Mouse (Mus musculus) c-Kit-negative CD71-positive TER-119-positive erythroid progenitor cells, embryonic 14.5 days (primary cell): ENCODE data around the gene Zbp1.

Source experiments
- DNase-seq: peaks from one replicate; pipeline ENCODE4 v3.0.0-alpha.2; 2013; ENCODE audit warnings: low read depth, low spot score

Gene Zbp1

GRCm38 (mm10) chr2:173247197-173247596, 28.5 kb upstream of the Zbp1 start:
- no peak for DNase-seq

- no peak for DNase-seq
These were observed 28.0 kb upstream of the Zbp1 start for GRCm38 (mm10) chr2:173246688-173247087.

DNA sequence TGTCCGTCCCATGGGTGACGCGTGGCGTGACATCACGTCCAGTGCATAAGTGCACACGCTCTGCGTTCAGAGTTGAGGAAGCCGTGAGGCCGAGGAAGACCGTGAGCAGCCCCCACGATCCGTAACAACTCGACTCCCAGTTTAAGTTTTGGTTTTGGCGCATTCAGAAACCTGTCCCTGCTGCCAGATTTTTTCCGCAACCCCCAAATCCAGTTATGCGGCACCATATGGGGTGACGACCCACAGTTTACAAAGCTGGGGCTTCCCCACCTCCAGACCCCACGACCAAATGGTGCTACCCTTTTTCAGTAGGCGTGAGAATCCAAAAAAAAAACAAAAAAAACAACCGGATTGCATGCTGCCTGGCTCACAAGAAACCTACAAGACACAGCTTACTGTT, 26.5 kb upstream of the Zbp1 start:
- DNase-seq, result no peak

GRCm38 (mm10) chr2:173244108-173244507, 25.4 kb upstream of the Zbp1 start:
- no peak for DNase-seq

- DNase-seq, result no peak
These were observed 24.9 kb upstream of the Zbp1 start for GRCm38 (mm10) chr2:173243616-173244015.

DNA sequence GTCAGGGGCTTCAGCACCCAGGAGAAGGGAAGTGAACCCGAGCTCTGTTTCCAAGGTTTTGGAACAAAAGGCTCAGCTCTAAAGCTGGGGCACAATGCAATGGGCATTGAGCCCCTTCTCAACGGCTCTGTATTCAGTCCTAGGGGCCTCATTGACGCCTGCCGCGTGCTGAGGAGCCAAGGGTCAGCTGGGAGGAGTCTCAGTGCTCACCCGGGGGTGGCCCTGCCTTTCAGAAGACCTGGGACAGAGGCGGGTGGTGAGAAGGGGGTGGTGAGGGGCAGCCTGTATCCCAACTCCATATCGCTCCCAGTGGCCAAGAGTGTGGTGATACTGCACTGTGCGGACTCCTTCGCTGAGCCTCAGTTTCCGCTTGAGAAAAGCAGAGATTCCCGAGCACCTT, 24.2 kb upstream of the Zbp1 start:
- no peak for DNase-seq

DNA sequence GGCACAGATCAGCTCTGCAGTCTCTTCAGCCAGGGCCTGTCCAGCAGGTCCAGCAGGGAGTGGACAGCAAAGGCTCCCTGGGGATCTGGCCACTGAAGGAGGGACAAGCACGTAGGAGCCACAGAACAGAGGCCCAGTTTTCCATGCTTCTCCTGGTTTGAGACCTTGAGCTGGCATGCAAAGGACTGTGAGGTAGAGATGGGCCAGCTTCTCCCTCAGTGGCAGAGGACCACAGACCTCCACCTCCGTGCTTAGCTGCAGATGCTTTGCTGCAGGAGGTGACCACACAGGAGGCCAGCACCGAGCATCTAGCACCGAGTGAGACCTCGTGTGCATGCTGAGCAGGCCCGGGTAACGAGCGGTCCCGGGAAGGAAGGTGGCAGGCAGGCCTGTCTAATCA, 22.0 kb upstream of the Zbp1 start:
- DNase-seq, result no peak

GRCm38 (mm10) chr2:173238522-173238921, 19.8 kb upstream of the Zbp1 start:
- no peak for DNase-seq

GRCm38 (mm10) chr2:173235435-173236332, 17.0 kb upstream of the Zbp1 start:
- no peak for DNase-seq

DNA sequence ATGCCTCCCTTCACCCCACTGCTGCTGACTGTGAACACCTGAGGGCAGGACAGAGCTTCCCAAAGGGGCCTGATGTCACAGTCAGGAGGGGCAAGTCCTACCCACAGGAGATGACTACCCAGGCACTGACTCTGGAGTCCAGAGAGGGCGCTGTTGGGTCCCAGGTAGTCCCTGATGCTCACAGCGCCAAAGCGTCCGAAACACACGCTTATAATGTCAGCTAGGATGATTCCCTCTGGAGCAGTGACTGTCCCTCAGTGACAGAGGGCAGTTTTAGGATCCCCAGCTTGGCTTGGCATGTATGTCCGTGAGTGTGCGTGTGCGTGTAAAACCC, 14.0 kb upstream of the Zbp1 start:
- no peak for DNase-seq

DNA sequence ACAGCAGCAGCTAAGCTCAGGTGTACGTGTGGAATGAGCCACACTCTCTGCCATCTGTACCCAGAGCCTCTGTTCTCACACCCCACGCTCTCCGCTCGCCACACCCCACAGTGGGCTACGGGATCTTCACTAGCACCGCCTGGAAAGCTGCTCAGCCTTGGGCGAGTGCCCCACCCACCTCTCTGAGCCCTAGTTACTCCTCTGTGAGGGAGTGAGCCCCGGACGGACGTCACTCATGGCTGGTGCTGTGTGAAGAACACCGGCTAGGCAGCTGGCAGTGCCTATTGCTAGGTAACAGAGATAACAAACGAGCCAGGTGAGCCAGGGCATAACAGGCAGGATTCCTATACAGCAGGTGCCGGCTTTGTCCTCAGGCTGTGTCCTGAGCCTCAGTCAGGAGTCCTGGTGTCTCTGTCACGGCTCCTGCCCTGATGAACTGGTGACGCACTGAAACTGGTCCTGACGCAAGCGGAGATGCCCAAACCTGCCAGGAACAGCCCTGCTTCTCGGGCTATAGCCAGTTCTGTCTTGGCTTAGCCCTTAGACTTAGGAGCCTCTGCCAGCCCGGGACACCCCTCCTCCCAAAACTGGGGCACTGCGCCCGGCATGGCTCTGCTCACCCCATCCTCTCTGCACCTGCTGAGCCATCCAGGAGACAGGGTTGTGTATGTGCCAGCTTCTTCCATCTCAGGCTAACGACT, 13.5 kb upstream of the Zbp1 start:
- DNase-seq, result no peak

- peak; percentile 35 for DNase-seq
These were observed 11.0 kb upstream of the Zbp1 start for GRCm38 (mm10) chr2:173229578-173230224.

- DNase-seq, result no peak
These were observed 9.8 kb upstream of the Zbp1 start for GRCm38 (mm10) chr2:173228567-173228966.

DNA sequence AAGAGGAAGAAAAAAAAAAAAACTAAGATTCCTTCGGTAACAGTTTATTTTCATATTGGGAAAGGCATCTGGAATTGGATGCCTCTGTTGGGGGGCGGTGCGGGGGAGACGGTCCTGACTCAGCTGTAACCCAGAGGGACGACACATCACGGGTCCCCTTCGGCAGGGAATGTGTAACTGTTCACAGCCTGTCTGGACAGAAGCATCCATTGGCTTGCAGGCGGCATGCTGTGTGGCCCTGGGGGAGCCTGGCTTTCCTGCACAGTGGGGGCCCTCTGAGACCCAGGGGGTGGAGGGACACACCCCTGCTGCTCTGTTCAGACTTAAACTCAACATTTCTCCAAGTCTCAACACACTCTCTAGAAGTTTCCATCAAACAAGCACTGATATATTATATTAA, 8.1 kb upstream of the Zbp1 start:
- DNase-seq, result no peak

DNA sequence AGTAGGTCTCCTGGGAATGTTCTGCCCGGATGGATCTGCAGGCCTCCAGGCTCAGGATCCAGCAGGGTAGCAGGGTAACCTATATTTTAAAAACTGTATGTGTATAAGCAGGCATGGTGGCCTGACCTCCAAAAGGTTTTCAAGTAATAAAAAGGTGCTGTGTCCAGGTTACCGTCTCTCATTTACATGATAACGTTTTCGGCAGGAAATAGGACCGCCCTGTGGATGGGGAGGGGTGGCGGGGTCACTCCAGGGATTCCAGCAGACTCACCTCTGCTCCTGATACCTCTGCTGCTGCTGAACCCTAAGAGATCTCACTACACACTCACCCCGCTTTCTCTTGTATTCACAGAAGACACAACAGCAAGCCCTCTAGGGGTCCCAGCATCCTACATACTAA, 7.2 kb upstream of the Zbp1 start:
- DNase-seq, result no peak

- DNase-seq, result no peak
These were observed 6.1 kb upstream of the Zbp1 start for GRCm38 (mm10) chr2:173224832-173225231.

GRCm38 (mm10) chr2:173224097-173224496, 5.4 kb upstream of the Zbp1 start:
- DNase-seq, result no peak

- no peak for DNase-seq
These were observed 4.8 kb upstream of the Zbp1 start for GRCm38 (mm10) chr2:173223496-173223895.

- DNase-seq, result no peak
These were observed 2.0 kb upstream of the Zbp1 start for GRCm38 (mm10) chr2:173220754-173221153.

DNA sequence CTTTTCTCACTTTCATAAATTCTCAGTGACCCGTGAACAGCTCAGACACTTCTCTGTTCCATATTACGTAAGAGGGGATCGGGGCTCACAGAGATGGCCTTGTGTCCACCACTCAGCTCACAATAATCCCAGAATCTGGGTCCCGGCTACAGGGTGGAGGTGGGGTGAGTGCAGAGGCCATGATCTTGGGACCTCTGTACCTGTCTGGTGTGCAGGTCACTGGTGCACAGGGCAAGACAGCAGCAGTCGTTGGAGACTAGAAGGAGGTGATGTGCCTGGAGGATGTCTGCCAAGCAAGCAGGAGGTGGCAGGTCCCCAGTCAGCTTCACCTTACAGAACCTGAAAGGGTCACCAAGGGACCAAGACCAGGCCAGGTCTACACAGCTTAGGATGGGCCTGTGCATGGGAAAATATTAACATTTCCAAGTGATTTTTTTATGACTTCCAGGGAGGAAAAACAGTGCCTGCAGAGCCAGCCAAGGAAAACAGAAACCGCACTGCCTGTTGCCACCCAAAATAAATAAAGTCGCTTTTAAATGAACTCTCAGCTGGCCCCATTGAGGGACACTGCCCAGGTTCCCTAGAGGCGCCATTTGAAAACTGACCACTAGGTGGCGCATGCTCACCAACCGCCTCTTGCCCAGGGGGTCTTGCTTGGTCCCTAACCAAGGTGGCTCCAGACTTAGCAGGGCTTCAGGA, 682 bp upstream of the Zbp1 start:
- DNase-seq, result peak; percentile 13

- DNase-seq, result no peak
These were observed 912 bp downstream of the Zbp1 start for GRCm38 (mm10) chr2:173217763-173218258.

DNA sequence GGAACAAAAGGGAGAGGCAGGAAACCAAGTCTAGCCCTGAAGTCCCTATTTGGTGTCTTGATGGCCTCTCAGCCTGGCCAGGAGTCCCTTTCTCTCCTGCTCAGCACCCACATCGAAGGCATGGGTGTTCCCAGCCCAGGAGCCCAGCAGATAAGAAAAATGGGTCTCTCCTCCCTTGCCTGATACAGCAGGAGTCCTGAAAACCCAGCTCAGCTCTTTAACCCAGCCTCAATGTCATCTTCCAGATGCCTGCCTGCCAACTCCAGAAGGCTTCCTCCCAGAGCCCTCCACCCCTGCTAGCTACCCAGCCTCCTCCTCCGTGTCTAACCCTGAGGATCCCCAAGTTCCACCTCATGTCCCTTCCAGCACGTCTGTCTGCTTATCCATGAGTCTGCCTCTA, 1.5 kb downstream of the Zbp1 start:
- no peak for DNase-seq
